Mouse (Mus musculus) forebrain, embryonic 14.5 days (tissue): ENCODE results near the gene Npm1. TPM values are rescaled to one million over a fixed set of nuclear protein-coding genes. Genes with fewer than 3 reads are reported as not detected.

ENCODE experiments used
- ATAC-seq: fragments of 200-750 bp; cut with Nextera tagmentation; 2 replicates; pipeline ENCODE4 v1.8.0; 2017; ENCODE audit warnings: mild to moderate bottlenecking, moderate library complexity
- DNase-seq: peaks from one replicate; pipeline ENCODE4 v3.0.0-alpha.2; 2015; ENCODE audit warnings: low spot score
- H3K27ac ChIP-seq: fragments of 300-500 bp; sonication (generic); 2 replicates; pipeline ENCODE4 v1.5.1; 2014; ENCODE audit warnings: low read depth, mild to moderate bottlenecking, control low read depth, low read length, moderate library complexity
- H3K27me3 ChIP-seq: fragments of 300-500 bp; sonication (generic); replicated peaks from 2 replicates; pipeline ENCODE4 v1.6.1; 2014; ENCODE audit warnings: low read length, control low read depth, mixed read lengths; ENCODE audit not compliant: control insufficient read depth, insufficient read depth
- H3K36me3 ChIP-seq: fragments of 300-500 bp; sonication (generic); 2 replicates; pipeline ENCODE4 v1.6.1; 2014; ENCODE audit warnings: low read length, control low read depth; ENCODE audit not compliant: control insufficient read depth, insufficient read depth
- H3K4me1 ChIP-seq: fragments of 300-500 bp; sonication (generic); 2 replicates; pipeline ENCODE4 v1.6.1; 2014; ENCODE audit warnings: antibody characterized with exemption, low read length, control low read depth; ENCODE audit not compliant: control insufficient read depth, insufficient read depth
- H3K4me2 ChIP-seq: fragments of 300-500 bp; sonication (generic); 2 replicates; pipeline ENCODE4 v1.6.1; 2014; ENCODE audit warnings: mild to moderate bottlenecking, control low read depth, low read length
- H3K4me3 ChIP-seq: fragments of 300-500 bp; sonication (generic); 2 replicates; pipeline ENCODE4 v1.5.1; 2014; ENCODE audit warnings: low read depth, low read length, control low read depth
- H3K9ac ChIP-seq: fragments of 300-500 bp; sonication (generic); 2 replicates; pipeline ENCODE4 v1.6.1; 2014; ENCODE audit warnings: mild to moderate bottlenecking, low read length, control low read depth, moderate library complexity
- H3K9me3 ChIP-seq: fragments of 300-500 bp; sonication (generic); replicated peaks from 2 replicates; pipeline ENCODE4 v1.6.1; 2016; ENCODE audit warnings: low read length, control low read depth, mixed read lengths; ENCODE audit not compliant: control insufficient read depth
- WGBS: fragments of 180-500 bp; shearing (Covaris S2); extraction: QIAGEN DNeasy Blood & Tissue Kit; methylation state at CpG from one replicate; pipeline ENCODE4 v1.1.7; 2014; 5-methylcytosine and 5-hydroxymethylcytosine counted together
- polyA plus RNA-seq: library from polyadenylated mRNA; unstranded; fragments of >200 nt; fragmentation: Nextera tagmentation; extraction: Ambion mirVana; gene quantifications from 2 replicates; pipeline ENCODE4 v1.2.1, GENCODE M21; 2014

Npm1 gene
- polyA plus RNA-seq, 1 experiment from 2014 or later = 646 TPM

DNA sequence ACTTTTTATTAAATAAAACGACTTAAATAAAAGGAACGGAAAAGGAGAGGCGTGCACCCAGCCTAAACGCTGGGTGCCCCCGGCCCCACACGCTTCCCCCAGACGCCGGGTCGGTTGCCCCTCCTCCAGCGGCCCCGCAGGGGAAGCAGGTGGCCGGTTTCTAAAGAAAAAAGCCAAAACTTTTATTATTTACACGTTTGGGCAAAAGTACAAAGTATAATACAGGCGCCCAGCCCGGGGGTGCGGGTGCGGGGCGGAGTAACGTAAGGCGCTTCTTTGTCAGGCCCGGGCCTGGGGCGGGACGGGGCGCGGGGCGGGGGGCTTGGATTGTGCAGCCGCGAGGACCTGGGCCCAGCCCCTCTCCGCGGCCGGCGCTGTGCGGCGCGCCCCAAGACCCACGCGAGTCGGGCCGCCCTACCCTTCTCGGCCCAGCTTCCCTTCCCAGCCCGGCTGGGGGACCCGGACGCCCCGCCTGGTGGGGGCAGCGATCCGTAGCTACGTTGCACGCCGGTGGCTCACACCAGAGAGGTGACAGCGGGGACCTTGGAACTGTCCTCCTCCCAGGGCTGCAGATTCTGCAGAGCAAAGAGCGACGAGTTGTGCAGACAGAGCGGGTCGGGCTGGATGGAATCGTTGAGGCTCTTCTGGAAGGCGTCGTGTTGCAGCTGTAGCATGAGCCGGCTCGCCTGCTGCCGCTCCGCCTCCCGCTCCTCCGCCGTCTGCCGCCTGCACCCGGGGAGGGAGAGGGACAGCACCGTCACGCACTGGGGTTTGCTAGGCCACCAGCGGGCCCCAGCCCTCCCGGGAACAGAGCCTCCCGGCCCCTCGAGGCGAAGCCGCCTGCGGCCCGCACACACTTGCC is 38.0 kb upstream of the Npm1 start:
- ATAC-seq (peak; percentile 61), DNase-seq (peak; percentile 79)
- H3K27ac ChIP-seq = no peak overlapping the region
- WGBS = under 1% methylated on average over 69 of the region's 76 CpGs
- peaks cover 17% of the 10 kb centered on the region for H3K4me1 ChIP-seq
- peak overlapping the region; percentile 35; the same call in 1 of the 2 replicates for H3K9ac ChIP-seq
- peaks cover 84% of the 10 kb centered on the region for H3K27me3 ChIP-seq
- peak overlapping the region; percentile 49 for H3K4me2 ChIP-seq
- H3K9me3 ChIP-seq = no peaks in the 10 kb centered on the region; the same call in 1 of the 2 replicates
- no peaks in the 10 kb centered on the region for H3K36me3 ChIP-seq
- peak overlapping the region; percentile 22 for H3K4me3 ChIP-seq

DNA sequence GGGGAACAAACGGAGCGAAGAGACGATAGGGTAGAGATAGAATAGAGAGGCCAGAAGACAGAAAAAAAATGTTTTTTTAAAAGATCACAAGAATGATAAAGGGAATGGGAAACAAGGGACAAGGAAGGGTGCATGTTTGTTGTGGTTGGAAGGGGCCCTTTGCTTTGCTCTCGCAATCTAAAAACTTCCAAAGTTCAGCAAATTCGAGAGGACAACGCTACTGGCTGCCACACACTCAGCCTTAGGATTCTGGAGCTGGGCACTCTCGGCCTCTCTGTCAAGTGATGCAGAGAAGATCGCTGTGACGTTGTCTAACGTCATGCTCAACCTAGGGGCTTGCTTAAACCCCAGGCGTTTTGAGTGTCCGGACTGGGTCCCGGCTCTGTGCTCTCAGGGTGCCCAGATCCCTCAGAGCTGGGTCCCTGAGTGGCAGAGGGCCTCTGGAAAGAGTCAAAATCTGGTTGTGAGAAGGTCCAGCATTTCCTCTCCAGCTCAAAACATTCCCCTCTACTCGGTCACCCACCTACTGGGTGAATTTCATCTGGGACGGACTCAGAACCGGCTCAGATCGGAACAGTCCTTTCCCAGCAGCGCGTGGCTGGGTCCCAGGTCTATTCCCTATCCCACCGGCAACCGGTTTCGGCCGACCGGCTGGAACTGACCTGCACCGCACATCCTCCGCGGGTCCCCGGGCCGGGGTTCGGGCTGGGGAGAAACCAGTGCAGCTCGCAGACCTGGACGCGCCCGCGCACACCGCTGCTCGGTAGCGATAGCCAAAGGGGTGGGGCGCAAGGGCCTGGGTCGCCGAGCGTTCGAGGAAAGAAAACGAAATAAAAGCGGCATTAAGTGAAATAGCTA is 37.1 kb upstream of the Npm1 start:
- Histone ChIP-seq H3K27ac (no peak overlapping the region), H3K9ac (no peak overlapping the region), H3K4me3 (peak overlapping the region; percentile 22), H3K9me3 (no peaks in the 10 kb centered on the region; the same call in 1 of the 2 replicates), H3K27me3 (peaks cover 84% of the 10 kb centered on the region), H3K36me3 (no peaks in the 10 kb centered on the region), H3K4me1 (peaks cover 17% of the 10 kb centered on the region), H3K4me2 (peak overlapping the region; percentile 49)
- under 1% methylated on average over 45 of the region's 45 CpGs for WGBS
- ATAC-seq (no peak), DNase-seq (no peak)

DNA sequence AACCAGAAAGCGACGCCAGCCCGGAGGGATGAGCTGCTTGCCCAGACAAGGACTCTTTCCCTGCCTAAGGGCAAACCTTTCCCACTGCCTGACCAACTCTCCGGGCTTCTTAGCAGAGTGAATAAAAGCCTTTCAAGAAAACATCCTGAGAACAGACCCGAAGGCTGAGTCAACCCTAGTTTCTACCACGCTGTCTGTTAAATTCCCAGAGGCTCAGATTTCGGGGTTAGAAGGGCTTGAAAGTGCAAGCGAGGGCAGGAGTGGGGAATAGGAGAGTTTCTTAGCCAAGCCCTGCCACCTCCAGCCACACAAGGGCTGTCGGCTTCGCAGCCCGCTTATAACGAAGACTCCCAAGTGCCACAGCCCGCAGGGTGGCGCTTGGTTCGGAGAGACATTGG is 36.1 kb upstream of the Npm1 start:
- DNase-seq (no peak), ATAC-seq (no peak)
- peaks cover 84% of the 10 kb centered on the region for H3K27me3 ChIP-seq
- no peaks in the 10 kb centered on the region for H3K36me3 ChIP-seq
- peaks cover 16% of the 10 kb centered on the region for H3K4me1 ChIP-seq
- no peak overlapping the region for H3K4me3 ChIP-seq
- no peak overlapping the region for H3K27ac ChIP-seq
- H3K4me2 ChIP-seq = no peak overlapping the region
- no peaks in the 10 kb centered on the region; the same call in 1 of the 2 replicates for H3K9me3 ChIP-seq
- WGBS = 2% methylated on average over 15 of the region's 15 CpGs
- no peak overlapping the region for H3K9ac ChIP-seq

DNA sequence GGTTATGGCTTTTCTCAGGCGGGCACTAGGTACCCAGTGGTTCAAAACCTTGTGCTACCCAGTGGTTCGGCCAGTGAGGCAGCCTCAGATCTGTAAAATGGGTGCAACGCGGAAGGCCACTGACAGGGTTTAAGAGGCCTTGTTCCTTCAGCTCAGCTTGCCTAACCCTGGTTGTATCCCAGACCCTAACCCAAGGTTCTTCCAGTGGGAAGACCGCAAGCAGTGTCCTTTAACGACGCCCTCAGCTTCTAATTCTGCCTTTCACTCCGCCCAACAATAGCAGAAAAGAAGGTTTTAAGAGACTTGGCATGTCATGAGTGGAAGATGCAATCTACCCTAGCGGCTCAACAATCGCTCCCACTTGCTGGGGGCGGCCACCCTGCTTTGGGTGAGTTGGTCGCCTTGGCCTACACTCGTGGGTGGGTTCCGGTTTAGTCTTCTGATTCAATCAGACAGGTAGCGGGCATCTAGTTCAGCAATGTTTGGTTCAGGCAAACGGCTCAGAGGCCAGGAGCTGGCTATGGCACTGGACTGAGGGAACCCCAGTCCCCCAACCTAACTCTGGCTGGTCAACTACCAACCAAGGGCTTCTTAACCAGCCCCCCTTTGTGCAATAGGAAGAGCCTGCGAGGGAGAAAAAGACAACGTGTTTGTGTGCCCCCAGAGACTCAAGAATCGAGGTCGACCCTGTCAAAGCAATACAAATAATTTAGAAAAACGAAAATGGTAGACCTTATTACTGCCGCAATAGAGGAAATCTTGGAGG is 35.5 kb upstream of the Npm1 start:
- DNase-seq (no peak), ATAC-seq (no peak)
- Histone ChIP-seq H3K27me3 (peaks cover 84% of the 10 kb centered on the region), H3K4me1 (peaks cover 11% of the 10 kb centered on the region; the same call in 1 of the 2 replicates), H3K36me3 (no peaks in the 10 kb centered on the region), H3K4me2 (no peak overlapping the region), H3K4me3 (no peak overlapping the region), H3K9me3 (no peaks in the 10 kb centered on the region; the same call in 1 of the 2 replicates), H3K9ac (no peak overlapping the region), H3K27ac (no peak overlapping the region)
- 20% methylated on average over 22 of the region's 22 CpGs for WGBS

DNA sequence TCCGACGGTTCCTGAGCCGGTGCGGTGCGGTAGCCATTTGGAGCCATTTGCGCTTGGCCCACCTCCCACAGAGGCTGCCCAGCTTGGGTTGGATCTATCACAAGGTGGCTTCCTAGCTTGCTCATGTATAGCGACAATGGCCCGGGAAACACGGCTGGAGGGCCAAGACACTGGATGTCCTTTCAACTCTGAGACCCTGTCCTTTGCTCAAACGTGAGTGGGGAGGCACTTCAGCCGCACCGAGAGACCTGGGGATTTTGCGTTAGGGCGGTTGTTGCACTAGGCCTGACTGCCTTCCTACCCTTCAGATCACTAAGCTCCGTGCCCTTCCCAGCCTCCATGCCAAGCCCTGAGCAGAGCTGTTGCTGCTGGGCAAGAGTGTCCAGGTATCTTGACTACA is 34.7 kb upstream of the Npm1 start:
- Histone ChIP-seq H3K36me3 (no peaks in the 10 kb centered on the region), H3K27ac (no peak overlapping the region), H3K9me3 (no peaks in the 10 kb centered on the region; the same call in 1 of the 2 replicates), H3K27me3 (peaks cover 82% of the 10 kb centered on the region), H3K9ac (no peak overlapping the region), H3K4me3 (no peak overlapping the region), H3K4me2 (no peak overlapping the region), H3K4me1 (peaks cover 7% of the 10 kb centered on the region; the same call in 1 of the 2 replicates)
- DNase-seq = no peak
- WGBS = 17% methylated on average over 15 of the region's 15 CpGs
- no peak for ATAC-seq

DNA sequence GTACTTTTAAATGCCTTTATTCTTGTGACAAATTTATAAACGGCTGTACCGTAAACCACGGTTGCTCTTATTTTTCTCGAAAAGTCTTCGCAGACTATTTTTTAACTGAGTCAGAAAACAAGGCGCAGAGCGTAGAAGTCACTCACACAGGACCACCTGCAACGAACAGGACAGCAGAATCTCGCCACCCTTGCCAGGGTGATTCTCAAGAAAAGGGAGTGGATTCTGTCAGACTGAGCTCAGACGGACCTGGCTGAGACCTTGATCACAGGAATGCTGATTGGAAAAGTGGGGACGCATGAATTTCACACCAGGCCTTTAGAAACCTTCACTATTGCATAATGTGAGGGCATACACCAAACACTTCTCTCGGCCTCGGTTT is 34.1 kb upstream of the Npm1 start:
- no peak overlapping the region for H3K27ac ChIP-seq
- H3K9me3 ChIP-seq = no peaks in the 10 kb centered on the region; the same call in 1 of the 2 replicates
- H3K36me3 ChIP-seq = no peaks in the 10 kb centered on the region
- H3K27me3 ChIP-seq = peaks cover 76% of the 10 kb centered on the region
- DNase-seq (no peak), ATAC-seq (no peak)
- peaks cover 7% of the 10 kb centered on the region; the same call in 1 of the 2 replicates for H3K4me1 ChIP-seq
- no peak overlapping the region for H3K9ac ChIP-seq
- H3K4me2 ChIP-seq = no peak overlapping the region
- WGBS = 19% methylated on average over 13 of the region's 13 CpGs
- H3K4me3 ChIP-seq = no peak overlapping the region

DNA sequence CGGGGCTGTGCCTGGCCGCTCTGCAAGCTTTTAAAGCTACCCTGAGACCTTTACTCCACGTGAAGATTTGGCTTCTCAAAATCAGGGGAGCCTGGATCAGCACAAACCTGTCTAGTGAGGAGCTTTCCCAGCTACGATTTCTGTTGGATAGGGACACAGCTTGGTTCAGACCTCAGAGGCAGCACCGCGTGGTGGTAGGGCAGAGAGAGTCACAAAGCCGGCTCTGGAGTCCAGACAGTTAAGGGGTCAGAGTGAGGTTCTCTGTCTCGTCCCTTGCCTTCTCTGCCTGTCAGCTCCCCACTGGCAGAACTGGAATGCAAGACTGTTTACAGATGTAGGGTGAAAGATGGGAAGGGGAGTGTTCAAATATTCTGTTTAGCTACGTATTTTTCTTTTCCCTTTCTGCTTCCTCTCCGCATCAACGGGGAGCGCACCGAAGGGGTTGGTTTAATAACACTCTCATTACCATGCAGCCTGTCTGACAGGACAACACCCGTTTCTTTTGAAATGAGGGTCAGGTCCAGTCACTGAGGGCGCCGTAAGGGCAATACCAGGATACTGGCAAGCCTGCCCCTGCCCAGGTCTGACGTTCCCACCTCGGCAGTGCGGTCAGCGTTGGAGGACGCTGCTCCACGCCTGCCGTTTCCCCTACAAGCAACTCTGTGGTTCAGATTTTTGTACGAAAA is 33.6 kb upstream of the Npm1 start:
- Histone ChIP-seq H3K9me3 (no peaks in the 10 kb centered on the region; the same call in 1 of the 2 replicates), H3K4me2 (no peak overlapping the region), H3K27me3 (peaks cover 75% of the 10 kb centered on the region), H3K4me3 (no peak overlapping the region), H3K9ac (no peak overlapping the region), H3K27ac (no peak overlapping the region), H3K36me3 (no peaks in the 10 kb centered on the region), H3K4me1 (peaks cover 7% of the 10 kb centered on the region; the same call in 1 of the 2 replicates)
- ATAC-seq = no peak
- no peak for DNase-seq
- WGBS = 6% methylated on average over 24 of the region's 24 CpGs
